Mouse (Mus musculus) embryonic facial prominence, embryonic 15.5 days (tissue): Measurements from ENCODE around the gene Tspyl2. TPM values are rescaled to one million over a fixed set of nuclear protein-coding genes. Genes with fewer than 3 reads are reported as not detected.

ENCODE experiments used
- polyA plus RNA-seq: library from polyadenylated mRNA; unstranded; fragments of >200 nt; fragmentation: Nextera tagmentation; extraction: Ambion mirVana; gene quantifications from 2 replicates; pipeline ENCODE4 v1.2.1, GENCODE M21; 2015

Tspyl2 gene
- polyA plus RNA-seq, 1 experiment from 2014 or later = 42.8 TPM

Other genes starting within 250 kb of the Tspyl2 start
- gene Iqsec2, start 198.2 kb downstream of the Tspyl2 start, polyA plus RNA-seq = 4.5 and 5.1 TPM in 2 replicates
- 34.7 and 43.8 TPM in 2 replicates for gene Kdm5c, start 109.4 kb downstream of the Tspyl2 start, polyA plus RNA-seq
- gene Kantr, start 14.9 kb downstream of the Tspyl2 start, polyA plus RNA-seq = 14.9 and 15.5 TPM in 2 replicates
- gene Gpr173, start 26.3 kb upstream of the Tspyl2 start, polyA plus RNA-seq = 3.8 and 4.5 TPM in 2 replicates
- not detected in 2 replicates for gene Cldn34a, start 220.9 kb upstream of the Tspyl2 start, polyA plus RNA-seq